Mouse (Mus musculus) cerebellum, postnatal 4 days (tissue): ENCODE measurements around the gene Gpat3.

Experiments
- DNase-seq, 2 experiments: peaks; one replicate each; pipeline ENCODE4 v3.0.0; 2022; ENCODE audit warnings: low spot score in 2 of 2, mixed read lengths in 1 of 2

Gene Gpat3

GRCm38 (mm10) chr5:100845485-100845847, at the start of gene Gpat3:
Gene Gpat3 (plus strand): TSS chr5:100845713.
- no peak for DNase-seq

- peak; percentile 85 to 93 for DNase-seq
Measured at GRCm38 (mm10) chr5:100798165-100798860, 47.2 kb upstream of the Gpat3 start, which contains the start of the genes Helq and Mrps18c. Gene Helq (minus strand): TSS chr5:100798598. Gene Mrps18c (plus strand): TSS chr5:100798627.

GRCm38 (mm10) chr5:100818341-100818740, 27.2 kb upstream of the Gpat3 start:
- no peak for DNase-seq

GRCm38 (mm10) chr5:100819568-100820480, 25.7 kb upstream of the Gpat3 start:
- no peak for DNase-seq

GRCm38 (mm10) chr5:100820483-100821184, 24.9 kb upstream of the Gpat3 start, which contains the start of gene Abraxas1:
Gene Abraxas1 (minus strand): TSS chr5:100820965.
- peak; percentile 56 to 78 for DNase-seq

DNA sequence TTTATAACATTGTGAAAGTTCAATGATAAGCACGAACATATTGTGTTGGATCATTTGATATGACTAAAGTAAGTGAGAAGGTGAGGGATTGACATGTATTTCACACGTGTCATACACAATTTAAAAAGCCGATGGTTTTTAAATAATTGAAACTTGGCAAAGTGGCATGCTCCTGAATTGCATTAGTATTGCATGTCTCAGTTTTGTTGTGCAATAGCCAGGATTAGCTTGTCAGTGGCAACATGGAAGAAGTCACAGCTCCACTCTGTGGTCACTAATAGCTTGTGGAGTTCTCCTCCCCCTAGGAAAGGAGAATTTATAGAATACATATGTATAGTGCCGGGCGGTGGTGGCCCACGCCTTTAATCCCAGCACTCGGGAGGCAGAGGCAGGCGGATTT, 24.1 kb upstream of the Gpat3 start:
- DNase-seq: no peak

DNA sequence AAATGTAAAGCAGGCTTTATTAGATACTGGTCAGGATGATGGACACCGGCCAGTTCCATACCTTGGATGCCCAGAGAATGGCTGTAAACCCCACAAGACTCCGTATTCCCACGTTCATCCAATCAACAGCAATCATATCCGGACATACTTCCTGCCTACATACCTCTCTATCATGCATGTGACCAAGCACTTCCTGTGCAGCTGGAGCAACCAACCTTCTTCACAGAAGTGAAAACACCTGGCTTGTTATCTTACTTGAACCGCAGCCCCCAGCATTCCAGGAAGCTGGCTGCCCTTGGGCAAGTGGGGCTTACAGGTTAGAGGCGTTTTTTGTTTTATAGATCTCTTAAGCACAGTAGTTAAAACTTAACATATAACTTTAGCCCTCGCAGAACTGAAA, 22.7 kb upstream of the Gpat3 start:
- no peak for DNase-seq

GRCm38 (mm10) chr5:100825975-100826374, 19.5 kb upstream of the Gpat3 start:
- no peak for DNase-seq

DNA sequence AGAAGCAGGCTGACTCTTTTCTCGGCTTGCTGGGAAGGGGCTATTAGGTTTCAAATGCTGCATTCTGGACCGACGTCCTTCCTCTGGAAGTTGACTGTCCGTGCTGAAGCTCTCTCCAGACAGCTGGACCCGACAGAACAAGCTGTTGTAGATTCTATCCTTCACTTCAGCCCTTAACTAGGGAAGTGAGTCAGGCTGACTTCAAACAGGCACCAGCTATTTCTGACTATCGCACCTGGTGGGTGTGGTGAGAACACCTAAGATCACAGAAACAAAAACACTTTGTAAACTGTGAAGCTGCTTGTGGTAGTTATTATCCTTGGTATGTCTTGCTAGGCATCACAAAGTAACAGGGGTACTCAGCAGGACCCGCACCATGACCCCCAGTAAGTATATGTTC, 19.0 kb upstream of the Gpat3 start:
- DNase-seq: no peak

GRCm38 (mm10) chr5:100828701-100829100, 16.8 kb upstream of the Gpat3 start:
- no peak for DNase-seq

- DNase-seq: no peak
Measured at GRCm38 (mm10) chr5:100832680-100833079, 12.8 kb upstream of the Gpat3 start.

- no peak for DNase-seq
Measured at GRCm38 (mm10) chr5:100833841-100834240, 11.7 kb upstream of the Gpat3 start.

- no peak for DNase-seq
Measured at GRCm38 (mm10) chr5:100835862-100836538, 9.5 kb upstream of the Gpat3 start.

- DNase-seq: no peak
Measured at GRCm38 (mm10) chr5:100837907-100838306, 7.6 kb upstream of the Gpat3 start.

- no peak for DNase-seq
Measured at GRCm38 (mm10) chr5:100844485-100844884, 1.0 kb upstream of the Gpat3 start.

DNA sequence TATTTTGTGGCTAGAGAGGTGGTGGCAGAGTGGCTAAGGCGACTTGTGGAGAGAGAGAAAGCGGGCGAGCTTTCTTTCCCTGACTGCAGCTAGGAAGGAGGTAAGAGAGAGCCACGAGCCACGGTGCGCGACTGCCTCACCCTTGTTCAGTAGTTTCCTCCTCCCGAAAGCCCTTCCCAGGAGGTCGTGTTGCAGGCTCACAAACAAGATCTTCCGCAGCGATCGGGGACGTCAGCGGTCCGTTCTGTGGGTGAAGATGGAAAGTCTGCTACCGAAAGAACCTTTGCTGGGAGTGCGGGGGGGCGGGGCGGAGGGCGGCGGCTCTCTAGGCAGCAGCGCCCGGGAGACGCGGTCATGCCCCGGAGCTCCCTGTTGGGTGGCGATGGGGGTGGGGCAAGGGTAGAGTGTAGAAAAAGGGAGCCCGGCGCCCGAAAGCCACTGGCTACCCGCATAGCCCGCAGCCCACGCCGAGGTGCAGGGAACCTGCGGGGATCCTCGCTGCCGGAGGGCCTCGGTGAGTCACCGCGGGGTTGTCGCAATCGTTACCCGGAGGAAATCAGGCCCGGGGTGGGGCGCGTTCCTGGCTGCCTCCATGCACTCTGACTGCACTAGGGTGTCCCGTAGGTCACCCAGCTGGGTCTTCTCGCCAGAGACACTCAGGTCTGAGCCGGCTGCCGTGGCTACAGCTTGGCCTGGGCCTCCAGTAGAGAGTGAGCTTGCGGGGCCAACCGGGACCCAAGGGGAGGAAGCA, 510 bp downstream of the Gpat3 start:
- peak; percentile 16 to 21 for DNase-seq

DNA sequence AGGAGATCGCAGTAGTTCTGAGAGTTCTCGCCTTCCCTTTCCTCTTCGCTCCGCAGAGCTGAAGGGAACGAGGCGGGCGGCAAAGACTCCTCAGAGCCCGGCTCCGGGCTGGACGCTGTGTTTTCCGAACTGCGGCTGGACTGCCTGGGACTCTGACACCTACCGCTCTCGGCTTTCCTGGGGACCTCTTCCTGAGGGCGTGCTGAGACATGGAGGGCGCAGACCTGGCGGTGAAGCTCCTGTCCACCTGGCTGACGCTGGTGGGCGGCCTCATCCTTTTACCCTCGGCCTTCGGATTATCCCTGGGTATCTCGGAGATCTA, 1.0 kb downstream of the Gpat3 start:
- peak in 1 of 2 experiments; percentile 5 for DNase-seq

- no peak for DNase-seq
Measured at GRCm38 (mm10) chr5:100847143-100847542, 1.6 kb downstream of the Gpat3 start.

GRCm38 (mm10) chr5:100853963-100854362, 8.4 kb downstream of the Gpat3 start:
- DNase-seq: no peak

DNA sequence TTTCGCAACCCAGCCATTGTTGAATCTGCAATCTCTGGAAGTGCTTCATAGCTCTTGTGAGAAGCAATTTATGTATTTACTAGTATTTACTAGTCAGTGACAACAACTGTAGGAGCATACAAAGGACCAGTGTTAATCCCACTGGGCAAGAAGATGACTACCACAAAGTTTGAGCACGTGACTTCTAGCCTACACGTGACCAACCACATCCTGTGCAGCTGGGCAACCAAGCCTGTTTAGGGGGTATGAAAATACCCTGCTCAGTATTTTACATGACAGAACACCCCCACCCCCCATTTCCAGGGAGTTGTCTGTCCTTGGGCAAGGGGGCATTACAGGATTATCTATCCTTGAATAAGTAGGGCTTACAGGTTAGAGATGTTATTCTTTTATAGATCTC, 11.0 kb downstream of the Gpat3 start:
- no peak for DNase-seq
